Mouse (Mus musculus) macrophage (primary cell): ENCODE results near the gene Gmppa. TPM values are rescaled to one million over a fixed set of nuclear protein-coding genes. Genes with fewer than 3 reads are reported as not detected.

Experiments
- H3K27ac ChIP-seq: fragments of 350-480 bp; formaldehyde crosslinking; 2 replicates; pipeline ENCODE4 v1.9.0; 2021
- H3K36me3 ChIP-seq: fragments of 350-480 bp; formaldehyde crosslinking; 2 replicates; pipeline ENCODE4 v1.9.0; 2021; ENCODE audit errors: inconsistent target
- H3K4me3 ChIP-seq: fragments of 350-480 bp; formaldehyde crosslinking; 2 replicates; pipeline ENCODE4 v1.9.0; 2021; ENCODE audit errors: inconsistent target
- H3K79me2 ChIP-seq: fragments of 350-480 bp; formaldehyde crosslinking; 2 replicates; pipeline ENCODE4 v1.9.0; 2021; ENCODE audit errors: inconsistent target
- WGBS: methylation state at CpG from one replicate; pipeline ENCODE4 v1.1.7; 2026; ENCODE audit warnings: inconsistent platforms; ENCODE audit not compliant: missing documents; 5-methylcytosine and 5-hydroxymethylcytosine counted together
- polyA plus RNA-seq: library from polyadenylated mRNA; stranded (reverse); fragments of 250-400 nt; gene quantifications from 3 replicates; pipeline ENCODE4 v1.2.4, GENCODE M21; 2018; ENCODE audit warnings: inconsistent platforms
- total RNA-seq, 78 experiments: library from RNA; depleted of rRNA; stranded (reverse); fragments of 250-400 nt; gene quantifications; 1 replicate in 9 of 78; 2 replicates in 24 of 78; 3 replicates in 43 of 78; 4 replicates in 2 of 78; pipeline ENCODE4 v1.2.4; 2018; ENCODE audit warnings: inconsistent platforms in 56 of 78

Gene Gmppa
- 100 to 1,000 TPM in 6 of 26 experiments, 10 to 100 TPM in 20; 36.9 to 137 (median 83.3) TPM for total RNA-seq (2018; cell fraction: chromatin; rRNA removed)
- 10 to 100 TPM; 36.2 to 52.5 (median 47.6) TPM for total RNA-seq (2018; cell fraction: cytosol; rRNA removed)
- total RNA-seq (2018; cell fraction: nucleus; rRNA removed), result 100 to 1,000 TPM in 5 of 26 experiments, 10 to 100 TPM in 21; 42.4 to 169 (median 85.2) TPM
- 36.3 to 56.6 TPM (median 40.3 TPM) in 3 replicates for polyA plus RNA-seq

- H3K36me3 ChIP-seq, result peaks cover 16% of the 10 kb centered on the region; the same call in 1 of the 2 replicates
- H3K4me3 ChIP-seq, result peak within 1 kb of the TSS; percentile 97
- WGBS, result 7% methylated on average over 28 of the region's 28 CpGs
- H3K79me2 ChIP-seq, result no peaks in the 10 kb centered on the region
- H3K27ac ChIP-seq, result peak within 1 kb of the TSS; percentile 48
These were observed at the start of gene Gmppa for GRCm38 (mm10) chr1:75435475-75436328. TSS of gene Gmppa (plus strand) at chr1:75435930.

DNA sequence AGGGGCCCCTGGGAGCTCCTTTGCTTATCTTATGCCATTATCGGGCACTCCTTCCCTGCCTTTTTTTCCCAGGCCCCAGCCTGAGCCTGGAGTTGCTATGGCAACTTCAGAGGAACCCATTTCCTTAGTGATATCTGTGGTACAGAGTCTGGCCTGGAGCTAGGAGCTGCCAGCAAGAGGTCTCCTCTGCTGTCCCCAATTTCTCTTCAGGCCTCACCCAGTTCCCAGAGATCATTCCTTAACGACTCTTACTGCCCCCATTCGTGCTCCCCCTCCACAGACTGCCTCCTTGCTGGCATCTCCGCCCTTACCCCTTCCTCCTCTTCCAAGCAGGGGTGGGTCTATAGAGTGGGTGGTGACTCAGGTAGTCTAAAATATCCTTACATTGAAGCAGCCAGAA lies 49.6 kb upstream of the Gmppa start:
- 55% methylated on average over 4 of the region's 4 CpGs for WGBS
- Histone ChIP-seq H3K27ac (no peak overlapping the region), H3K79me2 (no peaks in the 10 kb centered on the region), H3K36me3 (no peaks in the 10 kb centered on the region), H3K4me3 (no peak overlapping the region)

- H3K36me3 ChIP-seq, result no peaks in the 10 kb centered on the region
- no peaks in the 10 kb centered on the region for H3K79me2 ChIP-seq
- H3K27ac ChIP-seq, result no peak overlapping the region
- H3K4me3 ChIP-seq, result no peak overlapping the region
- WGBS, result 36% methylated on average over 7 of the region's 7 CpGs
These were observed 48.2 kb upstream of the Gmppa start for GRCm38 (mm10) chr1:75387469-75387928.

GRCm38 (mm10) chr1:75387929-75388897 lies 47.5 kb upstream of the Gmppa start:
- H3K27ac ChIP-seq, result no peak overlapping the region
- 3% methylated on average over 88 of the region's 94 CpGs for WGBS
- H3K79me2 ChIP-seq, result no peaks in the 10 kb centered on the region
- no peaks in the 10 kb centered on the region for H3K36me3 ChIP-seq
- H3K4me3 ChIP-seq, result no peak overlapping the region

DNA sequence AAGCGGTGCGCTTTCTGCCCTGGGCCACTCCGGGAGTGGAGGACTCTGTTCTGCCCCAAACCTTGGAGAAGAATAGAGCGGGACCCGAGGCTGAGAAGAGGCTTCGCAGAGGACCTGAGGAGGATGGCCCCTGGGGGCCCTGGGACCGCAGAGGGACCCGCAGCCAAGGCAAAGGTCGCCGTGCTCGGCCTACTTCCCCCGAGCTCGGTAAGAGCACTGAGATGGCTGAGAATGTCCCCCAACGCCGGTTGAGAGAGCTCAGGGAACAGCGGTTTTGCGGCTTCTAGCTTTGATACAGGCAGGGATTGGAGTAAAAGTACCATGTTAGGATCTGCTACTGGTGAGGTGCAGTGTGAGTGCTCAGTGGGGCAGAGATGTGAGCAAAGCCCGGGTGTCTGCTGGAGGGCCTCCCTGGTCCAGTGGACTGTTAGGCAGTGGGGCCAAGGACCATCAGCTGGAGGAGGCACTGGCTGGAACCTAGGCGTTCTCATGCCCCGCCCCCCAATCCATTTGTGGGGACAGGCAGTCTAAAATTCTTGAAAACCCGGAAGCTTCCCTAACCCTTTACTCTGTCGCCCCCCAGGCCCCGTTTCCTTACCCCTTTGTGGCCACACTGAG lies 46.7 kb upstream of the Gmppa start:
- 22% methylated on average over 23 of the region's 23 CpGs for WGBS
- H3K27ac ChIP-seq, result no peak overlapping the region
- H3K79me2 ChIP-seq, result no peaks in the 10 kb centered on the region
- no peaks in the 10 kb centered on the region for H3K36me3 ChIP-seq
- H3K4me3 ChIP-seq, result no peak overlapping the region

- 75% methylated on average over 9 of the region's 9 CpGs for WGBS
- Histone ChIP-seq H3K4me3 (no peak overlapping the region), H3K79me2 (no peaks in the 10 kb centered on the region), H3K27ac (no peak overlapping the region), H3K36me3 (no peaks in the 10 kb centered on the region)
These were observed 42.6 kb upstream of the Gmppa start for GRCm38 (mm10) chr1:75393139-75393538.

DNA sequence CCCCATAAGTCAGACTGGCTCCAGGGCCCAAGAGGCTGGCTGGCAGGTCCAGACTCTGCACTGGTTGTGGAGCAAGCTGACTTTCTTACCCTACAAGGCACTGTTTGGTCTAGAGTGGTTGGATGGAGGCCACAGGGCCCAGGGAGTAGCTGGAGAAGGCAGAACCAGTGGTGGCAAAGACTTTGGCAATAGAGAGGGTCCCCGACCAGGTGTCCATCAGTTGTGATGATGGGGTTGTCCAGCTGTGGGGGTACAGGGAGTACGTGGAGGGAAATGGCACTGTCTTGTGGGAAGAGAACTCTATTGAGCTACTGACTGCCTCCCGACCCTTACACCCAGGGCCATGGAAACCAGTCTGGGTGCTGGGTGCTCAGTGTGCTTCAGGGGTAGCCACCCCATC lies 41.9 kb upstream of the Gmppa start:
- Histone ChIP-seq H3K4me3 (no peak overlapping the region), H3K27ac (no peak overlapping the region), H3K79me2 (no peaks in the 10 kb centered on the region), H3K36me3 (no peaks in the 10 kb centered on the region)
- WGBS, result 93% methylated on average over 3 of the region's 3 CpGs

GRCm38 (mm10) chr1:75398761-75399402 lies 36.8 kb upstream of the Gmppa start:
- peaks cover 25% of the 10 kb centered on the region for H3K36me3 ChIP-seq
- H3K4me3 ChIP-seq, result peak overlapping the region; percentile 81; the same call in 1 of the 2 replicates
- H3K27ac ChIP-seq, result peak overlapping the region; percentile 100
- peaks cover 27% of the 10 kb centered on the region for H3K79me2 ChIP-seq
- 20% methylated on average over 9 of the region's 9 CpGs for WGBS

DNA sequence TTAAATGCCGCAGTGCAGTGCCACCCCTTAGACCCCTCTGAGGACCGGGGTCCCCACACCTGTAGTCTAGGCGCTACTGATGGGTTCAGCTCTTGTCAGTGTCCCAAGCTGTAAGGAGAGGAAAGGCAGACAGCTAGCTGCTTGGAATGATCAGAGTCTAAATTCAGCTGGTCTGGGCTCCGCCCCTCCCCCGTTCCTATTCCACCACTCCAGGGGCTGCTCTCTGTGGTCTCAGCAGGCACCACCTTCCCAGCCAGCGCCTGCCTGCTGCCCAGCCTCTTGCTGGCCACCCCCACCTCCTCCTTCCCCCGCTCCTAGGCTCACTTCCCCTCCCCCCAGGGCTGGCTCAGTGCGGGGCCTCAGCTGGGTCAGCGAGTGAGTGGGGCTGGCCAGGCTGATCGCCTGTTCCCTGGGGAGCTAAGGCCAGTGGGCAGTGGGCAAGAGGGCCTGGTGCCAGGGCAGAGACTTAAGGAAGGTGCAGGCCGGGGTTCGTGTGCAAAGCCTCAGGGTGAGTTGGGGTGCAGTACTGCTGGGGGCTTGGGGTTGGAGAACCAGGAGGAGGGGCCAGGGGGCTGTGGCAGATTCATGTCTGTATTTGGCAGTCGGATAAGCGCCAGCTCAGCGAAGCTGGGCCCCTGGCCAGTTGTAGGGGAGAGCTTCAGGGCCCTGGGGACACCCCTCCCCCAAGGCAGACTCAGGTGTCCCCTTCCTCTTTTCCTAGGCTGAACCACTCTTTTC lies 35.8 kb upstream of the Gmppa start:
- peak overlapping the region; percentile 81 for H3K4me3 ChIP-seq
- peak overlapping the region; percentile 100 for H3K27ac ChIP-seq
- H3K79me2 ChIP-seq, result peaks cover 27% of the 10 kb centered on the region
- H3K36me3 ChIP-seq, result peaks cover 32% of the 10 kb centered on the region
- WGBS, result 37% methylated on average over 14 of the region's 15 CpGs

DNA sequence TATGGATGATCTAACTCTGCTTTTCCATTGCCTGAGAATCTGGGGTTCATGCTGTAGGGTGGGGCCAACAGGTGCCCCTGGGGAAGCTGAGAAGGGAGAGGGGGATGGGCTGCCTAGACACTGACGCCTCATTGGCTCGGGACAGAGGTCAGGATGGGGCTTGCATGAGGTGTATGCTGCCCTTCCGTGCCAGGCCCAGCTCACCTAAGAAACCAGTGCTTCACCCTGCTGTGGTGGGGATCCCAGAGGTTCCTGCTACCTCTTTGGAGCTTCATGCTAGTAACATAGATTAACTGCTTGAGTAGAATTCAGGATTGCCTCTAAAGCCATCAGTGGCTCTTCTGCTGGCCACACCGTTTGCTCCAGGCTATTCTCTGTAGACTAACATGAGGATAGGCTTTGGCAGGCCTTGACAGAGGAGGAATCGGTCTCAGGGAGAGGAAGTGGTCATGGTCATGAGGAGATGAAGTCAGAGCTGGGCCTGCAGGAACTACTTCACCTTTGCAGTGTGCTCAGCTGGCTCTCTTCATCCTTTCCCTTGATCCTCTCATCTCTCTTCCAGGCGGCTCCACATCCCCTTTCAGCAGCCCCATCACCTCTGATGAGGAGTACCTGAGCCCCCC lies 35.1 kb upstream of the Gmppa start:
- 37% methylated on average over 6 of the region's 6 CpGs for WGBS
- Histone ChIP-seq H3K4me3 (peak overlapping the region; percentile 81), H3K36me3 (peaks cover 39% of the 10 kb centered on the region), H3K27ac (peak overlapping the region; percentile 100), H3K79me2 (peaks cover 27% of the 10 kb centered on the region)

- Histone ChIP-seq H3K27ac (no peak overlapping the region), H3K36me3 (peaks cover 55% of the 10 kb centered on the region), H3K79me2 (peaks cover 27% of the 10 kb centered on the region), H3K4me3 (no peak overlapping the region)
- 94% methylated on average over 3 of the region's 3 CpGs for WGBS
These were observed 30.2 kb upstream of the Gmppa start for GRCm38 (mm10) chr1:75405547-75405946.

DNA sequence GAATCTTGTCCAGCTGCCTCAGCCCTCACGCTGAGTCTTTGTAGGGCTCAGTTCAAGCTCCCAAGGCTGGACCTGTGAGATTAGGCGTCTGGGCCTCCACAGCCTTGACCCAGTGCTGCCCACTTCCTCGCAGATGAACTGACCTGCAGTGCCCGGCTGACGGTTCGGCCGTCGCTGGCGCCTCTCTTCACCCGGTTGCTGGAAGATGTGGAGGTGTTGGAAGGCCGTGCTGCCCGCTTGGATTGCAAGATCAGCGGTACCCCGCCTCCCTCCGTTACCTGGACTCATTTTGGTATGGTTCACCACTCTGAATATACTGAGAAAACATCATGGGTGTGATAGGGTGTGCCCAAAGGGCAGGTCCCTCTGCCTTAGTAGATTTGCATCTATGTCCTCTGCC lies 29.6 kb upstream of the Gmppa start:
- Histone ChIP-seq H3K27ac (no peak overlapping the region), H3K4me3 (no peak overlapping the region), H3K79me2 (peaks cover 23% of the 10 kb centered on the region), H3K36me3 (peaks cover 56% of the 10 kb centered on the region)
- 96% methylated on average over 15 of the region's 15 CpGs for WGBS

DNA sequence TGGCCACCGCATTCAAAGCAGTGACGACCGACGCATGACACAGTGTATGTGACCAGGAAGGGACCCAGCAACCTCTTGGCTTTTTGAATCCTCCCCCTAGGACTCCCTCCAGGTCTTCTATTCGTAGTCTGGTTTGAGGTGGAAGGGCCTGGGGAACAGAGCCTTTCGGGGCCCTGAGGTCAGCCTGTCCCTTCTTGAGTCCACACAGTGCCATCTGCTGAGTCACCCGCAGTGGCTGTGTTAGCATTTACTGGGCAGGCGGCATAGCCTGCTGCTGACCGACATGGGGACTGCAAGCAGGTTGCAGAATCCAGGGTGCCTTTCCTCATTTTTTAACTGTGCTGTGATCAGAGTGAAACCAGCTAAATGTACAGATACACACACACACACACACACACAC lies 28.7 kb upstream of the Gmppa start:
- peaks cover 55% of the 10 kb centered on the region for H3K36me3 ChIP-seq
- peaks cover 14% of the 10 kb centered on the region for H3K79me2 ChIP-seq
- no peak overlapping the region for H3K4me3 ChIP-seq
- WGBS, result 89% methylated on average over 9 of the region's 9 CpGs
- H3K27ac ChIP-seq, result no peak overlapping the region
